Mouse (Mus musculus) embryonic facial prominence, embryonic 11.5 days (tissue): Measurements from ENCODE around the gene Vwa3b. TPM values are rescaled to one million over a fixed set of nuclear protein-coding genes. Genes with fewer than 3 reads are reported as not detected.

Experiments used
- ATAC-seq: fragments of 200-750 bp; cut with Nextera tagmentation; replicated peaks from 2 replicates; pipeline ENCODE4 v1.8.0; 2017; ENCODE audit warnings: low read depth; ENCODE audit not compliant: insufficient number of reproducible peaks, low FRiP score, low TSS enrichment
- DNase-seq: peaks from one replicate; pipeline ENCODE4 v3.0.0-alpha.2; 2015; ENCODE audit warnings: low spot score
- H3K27ac ChIP-seq: fragments of 300-500 bp; sonication (generic); replicated peaks from 2 replicates; pipeline ENCODE4 v1.5.1; 2014; ENCODE audit warnings: mild to moderate bottlenecking, low read depth, low read length, control low read depth
- H3K27me3 ChIP-seq: fragments of 300-500 bp; sonication (generic); 2 replicates; pipeline ENCODE4 v1.6.1; 2014; ENCODE audit warnings: mild to moderate bottlenecking, low read length, moderate library complexity, mixed read lengths; ENCODE audit not compliant: control insufficient read depth, insufficient read depth
- H3K36me3 ChIP-seq: fragments of 300-500 bp; sonication (generic); replicated peaks from 2 replicates; pipeline ENCODE4 v1.6.1; 2014; ENCODE audit warnings: low read depth, mild to moderate bottlenecking, low read length, moderate library complexity, mixed read lengths; ENCODE audit not compliant: control insufficient read depth, insufficient read depth
- H3K4me1 ChIP-seq: fragments of 300-500 bp; sonication (generic); 2 replicates; pipeline ENCODE4 v1.6.1; 2014; ENCODE audit warnings: low read length, mixed read lengths; ENCODE audit not compliant: control insufficient read depth, insufficient read depth
- H3K4me2 ChIP-seq: fragments of 300-500 bp; sonication (generic); 2 replicates; pipeline ENCODE4 v1.6.1; 2014; ENCODE audit warnings: low read depth, mild to moderate bottlenecking, control low read depth, low read length, moderate library complexity
- H3K4me3 ChIP-seq: fragments of 300-500 bp; sonication (generic); 2 replicates; pipeline ENCODE4 v1.5.1; 2014; ENCODE audit warnings: low read depth, low read length, control low read depth
- H3K9ac ChIP-seq: fragments of 300-500 bp; sonication (generic); replicated peaks from 2 replicates; pipeline ENCODE4 v1.6.1; 2014; ENCODE audit warnings: mild to moderate bottlenecking, control low read depth, low read length
- H3K9me3 ChIP-seq: fragments of 300-500 bp; sonication (generic); replicated peaks from 2 replicates; pipeline ENCODE4 v1.6.1; 2016; ENCODE audit warnings: mild to moderate bottlenecking, low read length, inconsistent platforms, mixed read lengths; ENCODE audit not compliant: control insufficient read depth
- WGBS: fragments of 180-500 bp; shearing (Covaris S2); extraction: QIAGEN DNeasy Blood & Tissue Kit; methylation state at CpG from one replicate; pipeline ENCODE4 v1.1.7; 2014; 5-methylcytosine and 5-hydroxymethylcytosine counted together
- polyA plus RNA-seq: library from polyadenylated mRNA; unstranded; fragments of >200 nt; fragmentation: Nextera tagmentation; extraction: Ambion mirVana; gene quantifications from 2 replicates; pipeline ENCODE4 v1.2.1, GENCODE M21; 2014

Vwa3b gene
- polyA plus RNA-seq, 1 experiment from 2014 or later, result 1.7 TPM

DNA sequence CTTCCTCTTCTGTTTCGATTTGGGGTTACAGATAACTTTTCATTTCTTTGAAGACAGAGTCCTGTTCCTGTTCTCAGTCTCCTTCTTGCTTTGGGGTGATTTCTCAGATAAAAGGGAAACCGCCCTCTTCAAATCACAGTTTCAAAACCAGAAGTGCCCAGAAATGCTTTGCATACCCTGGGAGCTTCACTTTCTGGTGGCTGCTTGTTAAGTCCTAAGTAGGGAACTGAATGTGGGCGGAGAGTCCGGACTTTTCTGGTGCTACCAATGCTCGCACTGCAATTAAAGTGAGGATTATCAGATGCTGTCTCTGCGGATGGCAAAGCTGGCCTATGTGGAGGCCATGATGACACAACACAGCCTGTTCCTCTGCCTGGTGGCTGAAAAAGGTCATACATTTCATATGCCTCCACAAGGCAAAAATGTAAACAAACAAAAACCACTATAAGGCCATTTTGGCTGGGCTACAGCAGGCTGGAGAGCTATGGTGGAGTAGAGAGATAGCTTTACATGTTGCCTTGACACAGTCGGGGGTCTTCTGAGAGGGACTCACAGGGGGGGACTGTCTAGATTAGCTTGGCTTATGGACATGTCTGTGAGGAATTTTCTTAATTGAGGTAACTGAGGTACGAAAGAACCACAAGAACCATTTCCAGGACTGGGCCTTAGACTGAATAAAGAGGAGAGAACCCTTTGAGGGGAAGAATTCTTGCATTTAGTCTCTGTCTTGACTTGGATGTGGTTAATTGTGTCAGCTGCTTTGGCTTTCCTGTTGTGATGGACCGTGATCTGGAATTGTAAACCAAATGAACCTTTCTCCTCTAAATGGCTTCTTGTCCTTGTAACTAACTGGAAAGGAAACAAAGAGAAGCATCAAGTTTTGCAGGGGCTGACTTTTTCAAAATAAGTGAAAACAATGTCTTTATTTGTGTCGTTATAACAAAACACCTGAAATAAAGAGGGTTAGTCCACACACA, 38.9 kb upstream of the Vwa3b start:
- Histone ChIP-seq H3K4me2 (no peak overlapping the region), H3K9me3 (no peaks in the 10 kb centered on the region), H3K4me3 (no peak overlapping the region), H3K36me3 (no peaks in the 10 kb centered on the region), H3K27ac (no peak overlapping the region), H3K9ac (no peak overlapping the region), H3K27me3 (no peaks in the 10 kb centered on the region), H3K4me1 (no peaks in the 10 kb centered on the region)
- 77% methylated on average over 10 of the region's 10 CpGs for WGBS
- no peak for DNase-seq
- no peak for ATAC-seq

DNA sequence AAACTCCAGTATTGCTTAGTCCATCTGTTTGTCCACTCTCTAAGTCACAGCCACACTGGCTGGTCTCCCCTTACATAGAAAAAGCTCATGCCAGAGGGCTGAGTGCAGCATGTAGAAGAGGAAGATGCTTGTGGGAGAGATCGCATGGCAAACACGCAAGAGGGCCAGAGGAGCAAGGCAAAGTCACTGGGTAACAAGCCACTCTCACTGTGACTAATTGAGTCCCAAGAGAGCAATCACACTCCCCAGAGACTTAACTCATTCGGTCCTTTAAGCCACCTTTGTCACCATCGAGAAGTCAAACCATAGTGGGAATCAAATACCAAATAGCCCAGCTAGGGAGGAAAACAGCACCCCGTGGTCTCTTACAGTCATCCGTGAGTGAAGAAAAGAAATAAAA, 38.2 kb upstream of the Vwa3b start:
- ATAC-seq (no peak), DNase-seq (no peak)
- no peaks in the 10 kb centered on the region for H3K27me3 ChIP-seq
- H3K4me3 ChIP-seq, result no peak overlapping the region
- H3K27ac ChIP-seq, result no peak overlapping the region
- H3K9me3 ChIP-seq, result no peaks in the 10 kb centered on the region
- WGBS, result 84% methylated on average over 6 of the region's 6 CpGs
- H3K4me1 ChIP-seq, result no peaks in the 10 kb centered on the region
- no peak overlapping the region for H3K4me2 ChIP-seq
- no peaks in the 10 kb centered on the region for H3K36me3 ChIP-seq
- H3K9ac ChIP-seq, result no peak overlapping the region

DNA sequence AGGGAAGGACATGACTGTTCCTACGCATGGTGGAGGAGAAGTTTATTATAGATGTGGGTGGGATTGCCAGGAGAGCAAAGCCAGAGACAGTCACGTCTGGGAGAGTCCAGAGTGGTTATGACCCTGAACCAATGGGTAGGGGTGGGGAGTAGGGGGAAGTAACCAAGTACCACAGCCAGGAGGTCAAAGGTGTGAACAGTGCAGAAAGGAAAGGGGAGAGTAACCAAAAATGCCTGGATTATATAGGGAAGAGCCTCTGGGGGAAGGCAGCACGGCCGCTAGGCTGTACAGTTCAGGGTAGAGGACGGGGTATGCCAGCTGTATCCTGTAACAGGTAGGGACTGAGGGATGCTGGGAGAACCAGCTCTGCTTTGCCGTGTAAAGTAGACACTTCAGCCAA, 37.8 kb upstream of the Vwa3b start:
- no peak overlapping the region for H3K27ac ChIP-seq
- no peaks in the 10 kb centered on the region for H3K36me3 ChIP-seq
- WGBS, result 80% methylated on average over 6 of the region's 6 CpGs
- H3K4me2 ChIP-seq, result no peak overlapping the region
- H3K4me1 ChIP-seq, result no peaks in the 10 kb centered on the region
- no peak overlapping the region for H3K9ac ChIP-seq
- no peaks in the 10 kb centered on the region for H3K9me3 ChIP-seq
- no peaks in the 10 kb centered on the region for H3K27me3 ChIP-seq
- no peak for ATAC-seq
- DNase-seq, result no peak
- H3K4me3 ChIP-seq, result no peak overlapping the region

DNA sequence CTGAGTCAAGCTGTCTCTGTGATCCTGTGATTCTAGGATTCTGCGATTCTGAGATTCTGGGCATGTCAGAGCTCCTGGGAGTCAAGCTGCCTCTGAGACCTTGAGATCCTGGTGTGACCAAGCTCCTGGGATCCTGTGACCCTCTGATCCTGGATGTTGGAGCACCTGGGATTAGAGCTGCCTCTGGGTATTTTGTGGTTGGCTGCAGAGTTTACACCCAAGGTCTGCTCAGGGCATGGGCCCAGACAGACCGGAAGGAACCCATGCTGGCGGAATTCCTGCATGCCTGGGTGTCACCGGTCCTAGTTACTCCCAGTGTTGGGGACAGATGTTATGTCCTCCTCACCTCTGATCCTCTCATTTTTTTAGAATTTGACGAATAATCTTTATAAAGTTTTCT, 32.1 kb upstream of the Vwa3b start:
- Histone ChIP-seq H3K4me2 (no peak overlapping the region), H3K36me3 (no peaks in the 10 kb centered on the region), H3K4me3 (no peak overlapping the region), H3K9me3 (no peaks in the 10 kb centered on the region), H3K9ac (no peak overlapping the region), H3K27me3 (no peaks in the 10 kb centered on the region), H3K27ac (no peak overlapping the region), H3K4me1 (no peaks in the 10 kb centered on the region)
- ATAC-seq (no peak), DNase-seq (no peak)
- 89% methylated on average over 5 of the region's 5 CpGs for WGBS

DNA sequence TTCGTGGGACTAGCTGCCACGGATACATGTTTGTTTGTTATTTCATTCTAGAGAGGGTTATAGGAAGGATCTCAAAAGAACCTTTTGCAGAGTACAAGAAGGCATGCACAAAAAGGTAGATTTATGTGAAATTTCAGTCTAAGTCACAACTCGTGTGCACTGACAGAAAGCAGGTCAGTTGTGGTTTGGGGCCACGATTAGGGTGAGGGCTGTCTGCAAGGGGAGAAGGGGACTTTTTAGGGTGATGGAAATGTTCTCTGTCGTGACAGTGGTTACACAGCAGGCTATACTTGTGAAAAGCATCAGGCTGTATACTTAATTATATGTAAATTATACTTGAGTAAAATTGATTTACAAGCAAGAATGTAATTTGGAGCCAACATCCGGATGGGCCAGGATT, 30.6 kb upstream of the Vwa3b start:
- H3K9ac ChIP-seq, result no peak overlapping the region
- no peak overlapping the region for H3K4me2 ChIP-seq
- 72% methylated on average over 6 of the region's 6 CpGs for WGBS
- no peak for DNase-seq
- no peak overlapping the region for H3K27ac ChIP-seq
- no peaks in the 10 kb centered on the region for H3K27me3 ChIP-seq
- no peaks in the 10 kb centered on the region for H3K9me3 ChIP-seq
- H3K4me1 ChIP-seq, result no peaks in the 10 kb centered on the region
- no peak overlapping the region for H3K4me3 ChIP-seq
- H3K36me3 ChIP-seq, result no peaks in the 10 kb centered on the region
- no peak for ATAC-seq

DNA sequence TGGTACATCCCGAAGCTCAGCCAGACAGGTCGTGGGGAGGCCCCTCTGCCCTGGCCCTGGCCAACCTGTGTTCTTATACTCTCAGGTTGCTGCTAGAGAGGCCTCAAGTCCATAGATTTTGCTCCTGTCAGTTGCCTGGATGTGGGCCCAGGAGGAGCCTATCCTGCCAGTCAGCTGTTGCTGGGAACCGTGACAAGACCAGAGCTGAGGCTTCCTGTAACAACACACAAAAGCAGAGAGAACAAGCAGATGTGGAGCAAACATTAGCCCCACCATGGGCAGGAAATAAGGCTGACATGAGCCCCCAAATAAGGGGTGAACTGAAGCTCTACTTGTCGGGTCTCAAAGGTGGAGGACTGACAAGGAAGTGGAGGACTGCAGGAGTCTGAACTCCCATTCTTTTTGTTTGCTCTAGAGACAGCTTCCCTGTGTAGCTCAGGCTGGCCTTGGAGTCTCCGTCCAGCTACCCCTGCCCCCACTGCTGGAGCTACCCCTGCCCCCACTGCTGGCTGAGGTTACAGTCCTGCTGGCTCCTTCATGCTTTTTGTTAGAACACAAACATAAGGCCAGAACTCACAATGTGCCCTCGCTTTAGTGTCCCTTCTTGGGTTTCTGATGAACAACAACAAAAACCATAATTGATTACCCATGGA, 29.7 kb upstream of the Vwa3b start:
- 37% methylated on average over 6 of the region's 6 CpGs for WGBS
- Histone ChIP-seq H3K9ac (no peak overlapping the region), H3K27me3 (no peaks in the 10 kb centered on the region), H3K4me3 (no peak overlapping the region), H3K4me2 (no peak overlapping the region), H3K9me3 (no peaks in the 10 kb centered on the region), H3K4me1 (no peaks in the 10 kb centered on the region), H3K27ac (no peak overlapping the region), H3K36me3 (no peaks in the 10 kb centered on the region)
- no peak for DNase-seq
- no peak for ATAC-seq

DNA sequence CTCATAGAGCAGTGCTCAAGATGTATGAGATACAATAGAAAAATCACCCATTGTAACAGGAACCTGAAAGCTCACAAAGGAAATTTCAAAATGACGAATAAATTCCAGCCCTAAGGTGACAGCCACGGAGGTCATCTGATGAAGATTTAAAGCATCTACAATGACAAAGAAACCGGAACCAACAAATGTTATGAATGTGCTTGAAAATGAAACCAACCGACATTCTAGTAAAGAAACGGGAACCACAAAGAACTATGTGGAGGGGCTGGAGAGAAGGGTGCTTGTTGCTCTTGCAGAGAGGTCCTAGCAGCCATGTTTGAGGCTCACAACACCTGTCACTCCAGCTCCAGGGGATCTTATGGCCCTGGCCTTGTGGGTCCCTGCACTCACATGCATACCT, 26.1 kb upstream of the Vwa3b start:
- H3K9ac ChIP-seq, result no peak overlapping the region
- H3K4me3 ChIP-seq, result no peak overlapping the region
- no peaks in the 10 kb centered on the region for H3K9me3 ChIP-seq
- H3K36me3 ChIP-seq, result no peaks in the 10 kb centered on the region
- no peak for DNase-seq
- H3K4me2 ChIP-seq, result no peak overlapping the region
- H3K4me1 ChIP-seq, result no peaks in the 10 kb centered on the region
- 74% methylated on average over 5 of the region's 5 CpGs for WGBS
- no peaks in the 10 kb centered on the region for H3K27me3 ChIP-seq
- H3K27ac ChIP-seq, result no peak overlapping the region
- no peak for ATAC-seq

DNA sequence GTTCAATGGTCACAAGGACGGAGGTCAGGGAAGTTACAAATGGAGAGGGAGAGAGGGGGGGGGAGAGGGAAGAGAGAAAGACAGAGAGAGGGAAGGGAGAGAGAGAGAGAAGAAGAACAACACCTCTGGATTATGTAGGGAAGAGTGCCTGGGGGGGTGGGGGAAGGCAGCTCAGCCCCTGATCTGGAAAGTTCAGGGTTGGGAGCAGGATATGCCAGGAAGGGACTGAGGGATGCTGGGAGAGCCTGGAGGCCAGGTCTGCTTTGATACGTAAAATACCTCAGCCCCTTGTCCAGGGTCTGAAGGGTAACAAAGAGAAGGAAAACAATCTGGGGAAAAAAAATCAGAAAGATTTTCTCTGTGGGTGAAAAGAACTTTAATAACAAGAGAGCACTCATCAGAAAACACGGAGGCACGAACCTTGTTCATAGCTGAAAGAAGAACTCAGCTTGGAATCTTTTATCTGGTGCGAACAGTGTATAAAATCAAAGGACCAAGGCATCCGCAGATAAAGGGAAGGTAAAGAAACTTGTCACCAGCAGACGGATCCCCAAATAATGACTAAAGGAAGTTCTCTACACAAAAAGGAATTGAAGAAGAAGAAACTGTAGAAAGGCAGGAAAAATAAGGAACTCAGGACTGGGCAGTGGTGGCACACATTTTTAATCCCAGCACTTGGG, 24.6 kb upstream of the Vwa3b start:
- no peaks in the 10 kb centered on the region for H3K9me3 ChIP-seq
- H3K4me3 ChIP-seq, result no peak overlapping the region
- whole genome bisulfite sequencing, result 36% methylated on average over 7 of the region's 7 CpGs
- no peak overlapping the region for H3K4me2 ChIP-seq
- H3K36me3 ChIP-seq, result no peaks in the 10 kb centered on the region
- ATAC-seq, result no peak
- no peak overlapping the region for H3K9ac ChIP-seq
- H3K27me3 ChIP-seq, result no peaks in the 10 kb centered on the region
- no peak for DNase-seq
- no peak overlapping the region for H3K27ac ChIP-seq
- H3K4me1 ChIP-seq, result no peaks in the 10 kb centered on the region
